Mouse (Mus musculus): ENCODE measurements around the gene Rbfox1.

Gene Rbfox1

GRCm38 (mm10) chr16:6349381-6349780 lies 464.2 kb downstream of the Rbfox1 start:
- no peak for DNase-seq (ENCODE audit: low read depth)

GRCm38 (mm10) chr16:6350256-6350655 lies 465.1 kb downstream of the Rbfox1 start:
- DNase-seq (ENCODE audit: low read depth): no peak

- no peak for DNase-seq (ENCODE audit: low read depth)
Measured at GRCm38 (mm10) chr16:6353191-6353590, 468.0 kb downstream of the Rbfox1 start.

GRCm38 (mm10) chr16:6356931-6357330 lies 471.8 kb downstream of the Rbfox1 start:
- no peak for DNase-seq (ENCODE audit: low read depth)

GRCm38 (mm10) chr16:6365793-6366192 lies 480.6 kb downstream of the Rbfox1 start:
- DNase-seq (ENCODE audit: low read depth): no peak

GRCm38 (mm10) chr16:6366649-6367048 lies 481.5 kb downstream of the Rbfox1 start:
- no peak for DNase-seq (ENCODE audit: low read depth)

- DNase-seq (ENCODE audit: low read depth): no peak
Measured at GRCm38 (mm10) chr16:6380924-6381323, 495.8 kb downstream of the Rbfox1 start.

GRCm38 (mm10) chr16:6381572-6381971 lies 496.4 kb downstream of the Rbfox1 start:
- DNase-seq (ENCODE audit: low read depth): no peak

GRCm38 (mm10) chr16:6382712-6383111 lies 497.6 kb downstream of the Rbfox1 start:
- no peak for DNase-seq (ENCODE audit: low read depth)

- no peak for DNase-seq (ENCODE audit: low read depth)
Measured at GRCm38 (mm10) chr16:6390278-6390930, 505.2 kb downstream of the Rbfox1 start.

GRCm38 (mm10) chr16:6396676-6397409 lies 511.7 kb downstream of the Rbfox1 start:
- DNase-seq (ENCODE audit: low read depth): no peak

- no peak for DNase-seq (ENCODE audit: low read depth)
Measured at GRCm38 (mm10) chr16:6397635-6398034, 512.5 kb downstream of the Rbfox1 start.

GRCm38 (mm10) chr16:6402816-6403215 lies 517.7 kb downstream of the Rbfox1 start:
- DNase-seq (ENCODE audit: low read depth): no peak

- no peak for DNase-seq (ENCODE audit: low read depth)
Measured at GRCm38 (mm10) chr16:6414846-6415245, 529.7 kb downstream of the Rbfox1 start.

GRCm38 (mm10) chr16:6421623-6422145 lies 536.5 kb downstream of the Rbfox1 start:
- DNase-seq (ENCODE audit: low read depth): no peak

GRCm38 (mm10) chr16:6423878-6424409 lies 538.8 kb downstream of the Rbfox1 start:
- DNase-seq (ENCODE audit: low read depth): no peak

- no peak for DNase-seq (ENCODE audit: low read depth)
Measured at GRCm38 (mm10) chr16:6424738-6425137, 539.6 kb downstream of the Rbfox1 start.

- DNase-seq (ENCODE audit: low read depth): no peak
Measured at GRCm38 (mm10) chr16:6427292-6428281, 542.4 kb downstream of the Rbfox1 start.

- no peak for DNase-seq (ENCODE audit: low read depth)
Measured at GRCm38 (mm10) chr16:6430981-6431380, 545.8 kb downstream of the Rbfox1 start.

GRCm38 (mm10) chr16:6436445-6436844 lies 551.3 kb downstream of the Rbfox1 start:
- no peak for DNase-seq (ENCODE audit: low read depth)

GRCm38 (mm10) chr16:6448250-6448649 lies 563.1 kb downstream of the Rbfox1 start:
- DNase-seq (ENCODE audit: low read depth): no peak

- DNase-seq (ENCODE audit: low read depth): no peak
Measured at GRCm38 (mm10) chr16:6455349-6455748, 570.2 kb downstream of the Rbfox1 start.

All from c-Kit-positive CD71-positive TER-119-negative erythroid progenitor cells, embryonic 14.5 days (primary cell).